Comparison of ENCODE assay signal across 16 mouse cellular contexts in the genomic region with DNA sequence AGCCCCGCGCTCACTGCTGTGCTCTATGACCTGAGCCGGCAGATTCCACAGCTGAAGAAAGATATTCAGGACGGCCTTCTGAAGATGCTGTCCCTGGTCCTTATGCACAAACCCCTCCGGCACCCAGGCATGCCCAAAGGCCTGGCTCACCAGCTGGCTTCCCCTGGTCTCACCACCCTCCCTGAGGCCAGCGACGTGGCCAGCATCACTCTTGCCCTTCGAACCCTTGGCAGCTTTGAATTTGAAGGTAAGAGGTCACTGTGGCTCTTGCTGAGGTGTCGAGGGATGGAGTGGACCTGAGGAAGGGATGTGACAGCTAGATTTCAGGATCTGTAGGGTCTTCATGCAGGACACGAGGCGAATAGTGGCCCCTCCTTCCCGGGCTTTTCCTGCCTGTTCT. TPM values are rescaled to one million over a fixed set of nuclear protein-coding genes. Genes with fewer than 3 reads are reported as not detected.
"Had no signal": no experiment of that assay in that cellular context is flagged by ENCODE, and none has a peak within 500 bp of the region (broad histone marks: within the 10 kb centered on the region; RNA-seq: fewer than 3 reads in every experiment).

No protein-coding gene starts in this region.

- H3K27me3 ChIP-seq: neural tube, embryonic 12.5 days; neural tube, embryonic 13.5 days; neural tube, embryonic 15.5 days; stomach, embryonic 15.5 days had no signal

- H3K27ac ChIP-seq: neural tube, embryonic 12.5 days; neural tube, embryonic 13.5 days; neural tube, embryonic 15.5 days; stomach, embryonic 15.5 days; stomach, postnatal 0 days had no signal

- H3K4me2 ChIP-seq: neural tube, embryonic 12.5 days; neural tube, embryonic 13.5 days; neural tube, embryonic 15.5 days; stomach, embryonic 15.5 days had no signal

- H3K4me1 ChIP-seq: neural tube, embryonic 12.5 days; stomach, embryonic 15.5 days had no signal

- H3K4me3 ChIP-seq: neural tube, embryonic 12.5 days; neural tube, embryonic 13.5 days; neural tube, embryonic 15.5 days; stomach, embryonic 15.5 days had no signal

- H3K9ac ChIP-seq: neural tube, embryonic 12.5 days; neural tube, embryonic 13.5 days; neural tube, embryonic 15.5 days; stomach, embryonic 15.5 days had no signal

- H3K9me3 ChIP-seq: neural tube, embryonic 12.5 days; neural tube, embryonic 13.5 days; neural tube, embryonic 15.5 days; stomach, embryonic 15.5 days had no signal

- DNase-seq: retina, postnatal 1 day; right cerebral cortex, adult 18-20 months; right cerebral cortex, postnatal 14 days; right cerebral cortex, postnatal 4 days; spleen, adult 18-20 months; thymus, adult 2 months; thymus, postnatal 14 days; thymus, postnatal 25 days; thymus, postnatal 4 days had no signal

RNA-seq across cellular contexts. Expression of gene Angptl7, which starts 36.0 kb away (rescaled TPM):
- total RNA-seq: neutrophil, adult 5-6 weeks had no signal
- polyA plus RNA-seq: small intestine, adult 2 months had no signal
